In genomic region chr2:181866931-181867330, GRCm38 (mm10) we compare ENCODE assay signal across 9 mouse cellular contexts. TPM values are rescaled to one million over a fixed set of nuclear protein-coding genes. Genes with fewer than 3 reads are reported as not detected.
DNase-seq lines count a peak whose midpoint lies in the region; ATAC-seq and TF ChIP-seq lines count a peak whose summit lies in the region.
"Had no signal": no experiment of that assay in that cellular context is flagged by ENCODE, and none has a peak within 500 bp of the region (broad histone marks: within the 10 kb centered on the region; RNA-seq: fewer than 3 reads in every experiment).

No protein-coding gene starts in this region.

- no peak for TF ChIP-seq POLR2A in cerebellum, adult 2 months (IDR thresholded peaks at IDR 0.05; ENCODE audit: borderline replicate concordance, insufficient read depth, low read length)

- in situ Hi-C loops in ES-E14 (cut with MboI; ENCODE audit: low sequenced_read_pairs in 2 of 2, unreplicated experiment in 2 of 2) = no loop called here

- no peak overlapping the region for H3K4me2 ChIP-seq in forebrain, embryonic 14.5 days (ENCODE audit: low read length)
- no peak overlapping the region for H3K4me2 ChIP-seq in forebrain, embryonic 16.5 days (ENCODE audit: low read length)
- no peak overlapping the region for H3K4me2 ChIP-seq in midbrain, postnatal 0 days (ENCODE audit: low read depth, low read length, poor library complexity, severe bottlenecking)
- H3K4me2 ChIP-seq: limb, embryonic 15.5 days had no signal

- H3K27ac ChIP-seq in forebrain, embryonic 14.5 days (ENCODE audit: low read depth, low read length) = no peak overlapping the region
- H3K27ac ChIP-seq in forebrain, embryonic 16.5 days (ENCODE audit: low read length) = no peak overlapping the region
- no peak overlapping the region for H3K27ac ChIP-seq in ES-E14 (ENCODE audit: insufficient read depth, low read depth, low read length, poor library complexity, severe bottlenecking)
- H3K27ac ChIP-seq in cerebellum, adult 2 months (ENCODE audit: insufficient read depth, low read length) = no peak overlapping the region
- no peak overlapping the region for H3K27ac ChIP-seq in midbrain, postnatal 0 days (ENCODE audit: low read depth, low read length)
- H3K27ac ChIP-seq: limb, embryonic 15.5 days had no signal

- H3K9ac ChIP-seq in forebrain, embryonic 14.5 days (ENCODE audit: low read length) = no peak overlapping the region
- H3K9ac ChIP-seq in forebrain, embryonic 16.5 days (replicated peaks; ENCODE audit: low read depth, low read length) = no peak overlapping the region
- H3K9ac ChIP-seq in ES-E14 (ENCODE audit: insufficient read depth, low read depth, low read length, poor library complexity, severe bottlenecking) = no peak overlapping the region
- H3K9ac ChIP-seq in midbrain, postnatal 0 days (replicated peaks; ENCODE audit: low read length, poor library complexity, severe bottlenecking) = no peak overlapping the region
- H3K9ac ChIP-seq: limb, embryonic 15.5 days had no signal

- intact Hi-C loops in gastrocnemius, postnatal 14 days (cut with DNase I; ENCODE audit: low total_unique reads) = loop anchor here (10.0 kb wide), 1 partner anchor 142 kb away; no protein-coding TSS in a partner anchor

- peaks cover 30% of the 10 kb centered on the region for H3K36me3 ChIP-seq in forebrain, embryonic 14.5 days (ENCODE audit: control insufficient read depth, insufficient read depth, low read length)
- peaks cover 25% of the 10 kb centered on the region for H3K36me3 ChIP-seq in forebrain, embryonic 16.5 days (ENCODE audit: control insufficient read depth, insufficient read depth)
- peaks cover 3% of the 10 kb centered on the region for H3K36me3 ChIP-seq in ES-E14 (ENCODE audit: control insufficient read depth, insufficient read depth, low read length, poor library complexity, severe bottlenecking)
- peaks cover 3% of the 10 kb centered on the region; the same call in 1 of the 2 replicates for H3K36me3 ChIP-seq in midbrain, postnatal 0 days (ENCODE audit: insufficient read depth, low read length)

- no peaks in the 10 kb centered on the region for H3K9me3 ChIP-seq in forebrain, embryonic 14.5 days (replicated peaks; ENCODE audit: control insufficient read depth, low read length)
- no peaks in the 10 kb centered on the region for H3K9me3 ChIP-seq in forebrain, embryonic 16.5 days (ENCODE audit: control insufficient read depth, low read length)
- H3K9me3 ChIP-seq in ES-E14 (ENCODE audit: control insufficient read depth, insufficient read depth, low read depth, low read length) = no peaks in the 10 kb centered on the region
- no peaks in the 10 kb centered on the region for H3K9me3 ChIP-seq in midbrain, postnatal 0 days (ENCODE audit: low read length)
- H3K9me3 ChIP-seq: limb, embryonic 15.5 days had no signal

- WGBS in forebrain, embryonic 14.5 days = 57% methylated on average over 5 of the region's 5 CpGs
- WGBS in forebrain, embryonic 16.5 days = 52% methylated on average over 5 of the region's 5 CpGs
- WGBS in cerebellum, adult 2 months = 47% methylated on average over 5 of the region's 5 CpGs
- 53% methylated on average over 5 of the region's 5 CpGs for WGBS in midbrain, postnatal 0 days

- DNase-seq in forebrain, embryonic 14.5 days (ENCODE audit: low spot score) = peak; percentile 84
- peak; percentile 43 for DNase-seq in ES-E14 (ENCODE audit: low read depth, low spot score)
- DNase-seq in cerebellum, adult 2 months = peak; percentile 73 to 79
- peak; percentile 33 for DNase-seq in gastrocnemius, postnatal 14 days
- peak; percentile 73 to 77 for DNase-seq in layer of hippocampus, postnatal 10 days (ENCODE audit: low spot score in 2 of 2)
- peak; percentile 79 for DNase-seq in midbrain, postnatal 0 days (ENCODE audit: low spot score)
- peak; percentile 58 for DNase-seq in telencephalon, adult 2 months (ENCODE audit: low read depth, low spot score)

- H3K4me3 ChIP-seq in forebrain, embryonic 14.5 days (ENCODE audit: low read depth, low read length) = no peak overlapping the region
- H3K4me3 ChIP-seq in forebrain, embryonic 16.5 days (replicated peaks; ENCODE audit: low read length) = no peak overlapping the region
- H3K4me3 ChIP-seq in ES-E14 (ENCODE audit: insufficient read depth in 1 of 2, low read depth in 1 of 2, low read length in 2 of 2, poor library complexity in 1 of 2, severe bottlenecking in 1 of 2) = no peak overlapping the region
- H3K4me3 ChIP-seq in cerebellum, adult 2 months (replicated peaks; ENCODE audit: insufficient read depth, low read depth, low read length) = no peak overlapping the region
- no peak overlapping the region for H3K4me3 ChIP-seq in midbrain, postnatal 0 days (ENCODE audit: low read depth, low read length)
- H3K4me3 ChIP-seq: limb, embryonic 15.5 days had no signal

- peak; percentile 58; the same call in 1 of the 2 replicates for TF ChIP-seq CTCF in cerebellum, adult 2 months (IDR thresholded peaks at IDR 0.05; ENCODE audit: borderline replicate concordance, insufficient read depth, low read depth, low read length)
- TF ChIP-seq CTCF in midbrain, postnatal 0 days (IDR thresholded peaks at IDR 0.05) = peak; percentile 89

- H3K4me1 ChIP-seq in forebrain, embryonic 14.5 days (ENCODE audit: control insufficient read depth, insufficient read depth, low read length) = peaks cover 10% of the 10 kb centered on the region
- H3K4me1 ChIP-seq in forebrain, embryonic 16.5 days (replicated peaks; ENCODE audit: control insufficient read depth, insufficient read depth, low read length) = peaks cover 26% of the 10 kb centered on the region
- no peaks in the 10 kb centered on the region for H3K4me1 ChIP-seq in ES-E14 (ENCODE audit: control insufficient read depth in 2 of 2, insufficient read depth in 2 of 2, low read length in 2 of 2, poor library complexity in 1 of 2)
- peaks cover 6% of the 10 kb centered on the region; the same call in 1 of the 2 replicates for H3K4me1 ChIP-seq in cerebellum, adult 2 months (ENCODE audit: control insufficient read depth, insufficient read depth, low read length)
- H3K4me1 ChIP-seq in midbrain, postnatal 0 days (ENCODE audit: insufficient read depth, low read length) = peaks cover 9% of the 10 kb centered on the region; the same call in 1 of the 2 replicates

- no peaks in the 10 kb centered on the region for H3K27me3 ChIP-seq in forebrain, embryonic 14.5 days (replicated peaks; ENCODE audit: control insufficient read depth, insufficient read depth, low read length)
- no peaks in the 10 kb centered on the region for H3K27me3 ChIP-seq in forebrain, embryonic 16.5 days (replicated peaks; ENCODE audit: control insufficient read depth, insufficient read depth, low read length)
- H3K27me3 ChIP-seq in cerebellum, adult 2 months (ENCODE audit: control insufficient read depth, insufficient read depth, low read length) = no peaks in the 10 kb centered on the region
- H3K27me3 ChIP-seq in midbrain, postnatal 0 days (ENCODE audit: insufficient read depth, low read length) = no peaks in the 10 kb centered on the region
- H3K27me3 ChIP-seq: limb, embryonic 15.5 days had no signal

- ATAC-seq in forebrain, embryonic 14.5 days = no peak
- no peak for ATAC-seq in forebrain, embryonic 16.5 days
- ATAC-seq in midbrain, postnatal 0 days (ENCODE audit: low FRiP score) = no peak

TF ChIP-seq in ES-E14, 5 proteins besides CTCF, POLR2A, EP300 and RAD21:
- TF ChIP-seq ZNF384 (IDR thresholded peaks at IDR 0.05; ENCODE audit: low read depth, low read length) = no peak
- peak; percentile 46; the same call in 1 of the 2 replicates for TF ChIP-seq ZC3H11A (IDR thresholded peaks at IDR 0.05; ENCODE audit: borderline replicate concordance, low read depth, low read length)

RNA-seq across cellular contexts. Expression of gene Polr3k, which starts 2.8 kb away (rescaled TPM):
- 102 and 108 TPM in 2 replicates for polyA plus RNA-seq in forebrain, embryonic 14.5 days (2014; fragmentation: Nextera tagmentation; extraction: Ambion mirVana)
- polyA plus RNA-seq in forebrain, embryonic 16.5 days (2015; fragmentation: Nextera tagmentation; extraction: Ambion mirVana) = 105 and 112 TPM in 2 replicates
- total RNA-seq in ES-E14 (2012; rRNA removed) = 21.3 and 26.9 TPM in 2 replicates
- polyA plus RNA-seq in cerebellum, adult 2 months (2012; rRNA removed) = 34.8 and 37.0 TPM in 2 replicates
- 10 to 100 TPM in 1 of 2 experiments, 1 to 10 TPM in 1; 9.2 to 10.1 TPM for total RNA-seq in gastrocnemius, postnatal 14 days (2021)
- total RNA-seq in layer of hippocampus, postnatal 10 days (2021) = 10 to 100 TPM; 36.5 to 37.2 TPM
- total RNA-seq in midbrain, postnatal 0 days (2014; rRNA removed) = 46.9 and 55.3 TPM in 2 replicates
- 69.9 and 70.9 TPM in 2 replicates for polyA plus RNA-seq in midbrain, postnatal 0 days (2015; fragmentation: Nextera tagmentation; extraction: Ambion mirVana)

RNA-seq across cellular contexts. Expression of gene Pcmtd2, which starts 29.3 kb away (rescaled TPM):
- polyA plus RNA-seq in forebrain, embryonic 14.5 days (2014; fragmentation: Nextera tagmentation; extraction: Ambion mirVana) = 30.0 and 36.6 TPM in 2 replicates
- polyA plus RNA-seq in forebrain, embryonic 16.5 days (2015; fragmentation: Nextera tagmentation; extraction: Ambion mirVana) = 48.4 and 57.0 TPM in 2 replicates
- 11.8 and 15.7 TPM in 2 replicates for total RNA-seq in ES-E14 (2012; rRNA removed)
- polyA plus RNA-seq in cerebellum, adult 2 months (2012; rRNA removed) = 94.1 and 105 TPM in 2 replicates
- total RNA-seq in gastrocnemius, postnatal 14 days (2021) = 10 to 100 TPM; 18.3 to 30.7 TPM
- total RNA-seq in layer of hippocampus, postnatal 10 days (2021) = 10 to 100 TPM; 54.3 to 60.7 TPM
- total RNA-seq in midbrain, postnatal 0 days (2014; rRNA removed) = 28.9 and 37.4 TPM in 2 replicates
- polyA plus RNA-seq in midbrain, postnatal 0 days (2015; fragmentation: Nextera tagmentation; extraction: Ambion mirVana) = 21.6 and 22.5 TPM in 2 replicates

Comparison
In these comparisons a context has a peak if more than half of its experiments do, and no peak if none do; other contexts are left out.
1. DNase-seq: peak in every context shown above with its lines; median percentile 84 in forebrain, embryonic 14.5 days; 79 in midbrain, postnatal 0 days; 76 in cerebellum, adult 2 months; 75 in layer of hippocampus, postnatal 10 days; 58 in telencephalon, adult 2 months; 43 in ES-E14; 33 in gastrocnemius, postnatal 14 days.